Mouse (Mus musculus): Measurements from ENCODE around the gene Pdzd9. TPM values are rescaled to one million over a fixed set of nuclear protein-coding genes. Genes with fewer than 3 reads are reported as not detected.

Gene Pdzd9
- polyA plus RNA-seq, 1 experiment from 2014 or later, result 0.41 TPM

DNA sequence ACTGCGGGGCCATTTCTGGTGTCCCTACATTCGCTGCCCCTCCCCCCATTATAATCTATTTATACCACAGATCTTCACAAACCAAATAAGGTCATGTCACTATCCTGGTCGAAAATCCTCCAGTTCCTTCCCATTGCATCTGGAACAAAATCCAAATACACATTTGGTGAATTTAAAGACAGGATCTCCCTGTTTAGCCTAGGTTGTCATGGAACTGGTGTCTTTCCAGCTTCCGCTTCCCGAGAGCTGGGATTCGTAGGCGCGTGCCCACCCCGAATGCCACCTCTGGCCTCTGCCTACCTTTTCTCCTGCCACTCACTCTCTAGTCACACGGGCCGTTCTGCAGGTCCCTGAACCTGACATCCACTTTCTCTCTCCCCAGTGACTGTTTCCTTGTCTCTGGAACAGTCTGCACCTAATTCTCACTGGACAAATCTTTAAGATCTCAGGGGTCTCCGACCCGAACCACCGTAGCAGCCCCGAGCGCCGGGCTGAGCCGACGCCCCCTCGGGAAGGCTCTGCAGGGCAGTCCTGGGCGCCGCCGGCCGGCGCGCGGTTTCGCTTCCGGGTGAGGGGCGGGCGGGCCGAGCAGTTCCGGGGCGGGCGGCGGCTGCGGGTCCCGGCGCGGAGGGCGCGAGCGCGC lies 7.0 kb upstream of the Pdzd9 start, which contains the start of gene Mosmo:
Gene Mosmo (plus strand): TSS at position 618 of the 643 bp plus-strand sequence.
- H3K36me3 ChIP-seq (ENCODE audit: control insufficient read depth, insufficient read depth, low read length), result no peaks in the 10 kb centered on the region
- peaks cover 3% of the 10 kb centered on the region; the same call in 1 of the 2 replicates for H3K4me1 ChIP-seq (ENCODE audit: control insufficient read depth, insufficient read depth, low read length)
- ATAC-seq (ENCODE audit: insufficient number of reproducible peaks, low FRiP score, low TSS enrichment, low read depth), result peak; percentile 90
- H3K4me2 ChIP-seq (ENCODE audit: low read depth, severe bottlenecking), result peak within 1 kb of the TSS; percentile 78
- WGBS, result 1% methylated on average over 41 of the region's 44 CpGs
- 0 out of 2 replicates have a peak within 1 kb of the TSS, but pooled peaks have one; percentile 58 for H3K27ac ChIP-seq (replicated peaks; ENCODE audit: low read depth, low read length)
- H3K9ac ChIP-seq (ENCODE audit: low read length), result peak within 1 kb of the TSS; percentile 90
- H3K27me3 ChIP-seq (ENCODE audit: control insufficient read depth, insufficient read depth, low read length), result no peaks in the 10 kb centered on the region
- H3K9me3 ChIP-seq (ENCODE audit: control insufficient read depth, low read length), result no peaks in the 10 kb centered on the region
- H3K4me3 ChIP-seq (ENCODE audit: low read depth, low read length), result peak within 1 kb of the TSS; percentile 87
- peak; percentile 85 for DNase-seq (ENCODE audit: low spot score)

DNA sequence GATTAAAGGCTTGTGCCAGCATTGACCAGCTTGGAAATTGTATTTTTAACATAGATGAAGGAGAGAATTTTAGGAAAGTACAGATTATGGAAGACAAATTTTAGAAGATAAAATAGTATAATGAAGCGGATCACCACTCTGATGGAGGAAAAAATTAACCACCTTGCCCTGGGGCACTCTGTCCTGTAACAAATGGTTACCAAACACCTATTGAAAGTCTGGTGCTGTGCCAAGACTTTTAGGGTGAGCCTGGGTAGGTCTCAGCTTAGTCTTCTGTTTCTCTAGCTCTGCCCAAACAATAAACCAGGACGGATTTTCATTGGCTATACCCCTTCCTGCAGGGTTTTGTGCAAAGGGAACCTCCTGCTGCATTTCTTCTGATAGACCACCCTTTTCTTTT lies 1.1 kb upstream of the Pdzd9 start:
- no peaks in the 10 kb centered on the region for H3K36me3 ChIP-seq (ENCODE audit: control insufficient read depth, insufficient read depth, low read length)
- no peak for DNase-seq (ENCODE audit: low spot score)
- no peaks in the 10 kb centered on the region for H3K4me1 ChIP-seq (ENCODE audit: control insufficient read depth, insufficient read depth, low read length)
- H3K27me3 ChIP-seq (ENCODE audit: control insufficient read depth, insufficient read depth, low read length), result no peaks in the 10 kb centered on the region
- no peak overlapping the region for H3K9ac ChIP-seq (ENCODE audit: low read length)
- no peak for ATAC-seq (ENCODE audit: insufficient number of reproducible peaks, low FRiP score, low TSS enrichment, low read depth)
- 74% methylated on average over 2 of the region's 2 CpGs for WGBS
- H3K4me2 ChIP-seq (ENCODE audit: low read depth, severe bottlenecking), result no peak overlapping the region
- H3K9me3 ChIP-seq (ENCODE audit: control insufficient read depth, low read length), result no peaks in the 10 kb centered on the region
- H3K27ac ChIP-seq (replicated peaks; ENCODE audit: low read depth, low read length), result no peak overlapping the region
- H3K4me3 ChIP-seq (ENCODE audit: low read depth, low read length), result no peak overlapping the region

DNA sequence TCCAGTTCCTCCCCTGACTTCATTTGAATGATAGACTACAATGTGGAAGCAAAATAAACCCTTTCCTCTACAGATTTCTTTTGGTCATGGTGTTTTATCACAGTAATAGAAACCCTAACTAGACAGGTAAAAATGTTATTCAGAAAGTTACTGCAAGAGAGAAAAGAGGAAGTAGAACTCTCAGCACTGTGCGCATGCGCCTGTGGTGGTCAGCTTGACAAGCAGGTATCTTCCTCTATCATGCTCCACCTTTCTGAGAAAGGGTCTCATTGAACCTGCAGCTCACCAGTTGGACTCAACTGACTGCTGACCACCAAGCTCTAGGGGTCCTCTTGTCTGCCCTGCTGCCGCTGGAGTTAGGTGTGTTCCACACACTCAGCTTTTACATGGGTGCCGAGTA lies 8.1 kb downstream of the Pdzd9 start:
- Histone ChIP-seq H3K9me3 (ENCODE audit: control insufficient read depth, low read length) (no peaks in the 10 kb centered on the region), H3K4me3 (ENCODE audit: low read depth, low read length) (no peak overlapping the region), H3K9ac (ENCODE audit: low read length) (no peak overlapping the region), H3K4me2 (ENCODE audit: low read depth, severe bottlenecking) (no peak overlapping the region), H3K27me3 (ENCODE audit: control insufficient read depth, insufficient read depth, low read length) (no peaks in the 10 kb centered on the region), H3K27ac (replicated peaks; ENCODE audit: low read depth, low read length) (no peak overlapping the region), H3K4me1 (ENCODE audit: control insufficient read depth, insufficient read depth, low read length) (no peaks in the 10 kb centered on the region), H3K36me3 (ENCODE audit: control insufficient read depth, insufficient read depth, low read length) (peaks cover 10% of the 10 kb centered on the region)
- WGBS, result 95% methylated on average over 4 of the region's 4 CpGs
- no peak for ATAC-seq (ENCODE audit: insufficient number of reproducible peaks, low FRiP score, low TSS enrichment, low read depth)
- DNase-seq (ENCODE audit: low spot score), result no peak

DNA sequence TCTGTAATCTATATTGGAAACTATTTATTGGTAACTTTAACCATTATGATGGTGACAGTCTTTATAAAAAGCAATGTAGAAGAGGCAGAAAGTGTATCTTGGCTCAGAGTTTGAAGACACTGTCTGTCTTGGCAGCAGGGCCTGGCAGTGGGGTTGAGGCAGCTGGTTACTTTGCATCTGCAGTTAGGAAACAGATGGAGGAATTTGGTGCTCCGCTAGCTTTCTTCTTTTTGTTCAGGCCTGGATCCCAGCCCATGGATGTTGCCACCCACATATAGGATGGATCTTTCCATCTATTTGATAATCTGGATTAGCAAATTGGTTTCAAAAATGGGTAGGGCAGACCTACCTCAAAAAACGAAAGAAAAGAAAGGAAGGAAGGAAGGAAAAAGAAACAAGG lies 22.3 kb downstream of the Pdzd9 start:
- no peaks in the 10 kb centered on the region for H3K4me1 ChIP-seq (ENCODE audit: control insufficient read depth, insufficient read depth, low read length)
- no peaks in the 10 kb centered on the region for H3K27me3 ChIP-seq (ENCODE audit: control insufficient read depth, insufficient read depth, low read length)
- DNase-seq (ENCODE audit: low spot score) (no peak), ATAC-seq (ENCODE audit: insufficient number of reproducible peaks, low FRiP score, low TSS enrichment, low read depth) (no peak)
- H3K9me3 ChIP-seq (ENCODE audit: control insufficient read depth, low read length), result no peaks in the 10 kb centered on the region
- no peak overlapping the region for H3K27ac ChIP-seq (replicated peaks; ENCODE audit: low read depth, low read length)
- no peak overlapping the region for H3K4me3 ChIP-seq (ENCODE audit: low read depth, low read length)
- WGBS, result 89% methylated on average over 2 of the region's 2 CpGs
- H3K4me2 ChIP-seq (ENCODE audit: low read depth, severe bottlenecking), result no peak overlapping the region
- H3K36me3 ChIP-seq (ENCODE audit: control insufficient read depth, insufficient read depth, low read length), result peaks cover 13% of the 10 kb centered on the region; the same call in 1 of the 2 replicates
- no peak overlapping the region for H3K9ac ChIP-seq (ENCODE audit: low read length)

DNA sequence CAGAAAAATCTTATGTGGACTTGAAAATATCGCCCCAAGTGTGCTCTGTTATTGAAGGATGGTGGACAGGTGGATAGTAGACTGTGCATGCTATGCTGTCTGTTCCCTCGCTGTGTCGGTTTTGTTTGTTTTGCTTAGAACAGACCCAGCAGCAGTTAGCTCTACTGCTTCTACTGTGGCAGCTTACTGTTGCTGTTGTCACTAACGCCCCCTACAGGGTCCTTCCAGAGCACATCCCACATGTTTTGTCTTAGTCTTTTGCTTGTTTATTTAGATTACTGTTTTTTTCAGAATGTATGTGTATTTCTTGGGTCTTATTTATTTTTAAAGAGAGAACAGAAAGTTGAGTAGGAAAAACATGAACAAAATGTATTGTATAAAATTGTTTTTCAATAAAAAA lies 26.9 kb downstream of the Pdzd9 start:
- no peaks in the 10 kb centered on the region for H3K27me3 ChIP-seq (ENCODE audit: control insufficient read depth, insufficient read depth, low read length)
- H3K27ac ChIP-seq (replicated peaks; ENCODE audit: low read depth, low read length), result no peak overlapping the region
- H3K4me1 ChIP-seq (ENCODE audit: control insufficient read depth, insufficient read depth, low read length), result no peaks in the 10 kb centered on the region
- DNase-seq (ENCODE audit: low spot score) (no peak), ATAC-seq (ENCODE audit: insufficient number of reproducible peaks, low FRiP score, low TSS enrichment, low read depth) (no peak)
- no peak overlapping the region for H3K4me3 ChIP-seq (ENCODE audit: low read depth, low read length)
- H3K9me3 ChIP-seq (ENCODE audit: control insufficient read depth, low read length), result no peaks in the 10 kb centered on the region
- no peak overlapping the region for H3K4me2 ChIP-seq (ENCODE audit: low read depth, severe bottlenecking)
- H3K9ac ChIP-seq (ENCODE audit: low read length), result no peak overlapping the region
- H3K36me3 ChIP-seq (ENCODE audit: control insufficient read depth, insufficient read depth, low read length), result peaks cover 17% of the 10 kb centered on the region; the same call in 1 of the 2 replicates
- WGBS, result 76% methylated on average over 4 of the region's 4 CpGs

DNA sequence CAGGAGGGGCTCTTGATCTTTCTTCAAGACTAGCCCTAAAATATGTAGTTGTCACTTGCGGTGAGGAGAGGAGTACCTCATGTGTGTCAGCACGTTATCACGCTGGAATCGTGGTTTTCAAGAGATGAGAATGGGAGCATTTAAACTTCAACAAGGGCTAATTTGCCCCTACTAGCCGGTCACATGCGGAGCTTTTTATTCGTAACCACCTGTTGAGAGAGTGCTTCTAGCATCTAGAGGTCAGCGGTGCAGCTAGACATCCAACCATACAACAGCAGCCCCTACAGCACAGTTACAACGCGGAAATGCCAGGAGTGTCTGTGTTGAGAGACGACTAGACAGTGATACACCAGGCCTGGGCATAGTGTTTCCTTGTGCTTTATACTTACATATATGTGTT lies 34.3 kb downstream of the Pdzd9 start:
- DNase-seq (ENCODE audit: low spot score), result no peak
- Histone ChIP-seq H3K27me3 (ENCODE audit: control insufficient read depth, insufficient read depth, low read length) (no peaks in the 10 kb centered on the region), H3K4me2 (ENCODE audit: low read depth, severe bottlenecking) (peak overlapping the region; percentile 79), H3K36me3 (ENCODE audit: control insufficient read depth, insufficient read depth, low read length) (peaks cover 5% of the 10 kb centered on the region; the same call in 1 of the 2 replicates), H3K9ac (ENCODE audit: low read length) (peak overlapping the region; percentile 92), H3K9me3 (ENCODE audit: control insufficient read depth, low read length) (no peaks in the 10 kb centered on the region), H3K27ac (replicated peaks; ENCODE audit: low read depth, low read length) (no peak overlapping the region), H3K4me3 (ENCODE audit: low read depth, low read length) (peak overlapping the region; percentile 94), H3K4me1 (ENCODE audit: control insufficient read depth, insufficient read depth, low read length) (no peaks in the 10 kb centered on the region; the same call in 1 of the 2 replicates)
- no peak for ATAC-seq (ENCODE audit: insufficient number of reproducible peaks, low FRiP score, low TSS enrichment, low read depth)
- 2% methylated on average over 11 of the region's 11 CpGs for WGBS

DNA sequence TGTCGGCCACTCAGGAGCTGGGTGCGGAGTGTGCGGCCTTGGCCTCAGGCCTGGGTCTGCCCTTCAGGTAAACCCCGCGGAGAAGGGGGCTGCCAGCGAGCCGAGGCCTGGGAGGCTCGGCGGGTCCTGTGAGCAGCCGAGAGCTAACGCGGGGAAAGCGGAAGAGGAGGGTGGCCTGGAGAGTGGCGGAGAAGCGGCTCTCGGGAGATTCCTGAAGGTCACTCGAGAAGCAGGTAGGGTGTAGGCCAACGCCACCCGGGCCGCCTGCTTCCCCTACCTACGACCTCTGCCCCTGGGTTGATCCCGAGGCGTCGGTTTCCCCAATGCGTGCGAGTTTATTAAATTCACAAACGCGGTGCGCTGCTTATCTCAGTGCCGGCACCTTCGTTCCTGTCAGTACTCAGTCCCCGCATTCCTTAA lies 34.8 kb downstream of the Pdzd9 start:
- WGBS, result under 1% methylated on average over 32 of the region's 32 CpGs
- Histone ChIP-seq H3K4me2 (ENCODE audit: low read depth, severe bottlenecking) (peak overlapping the region; percentile 79), H3K27me3 (ENCODE audit: control insufficient read depth, insufficient read depth, low read length) (no peaks in the 10 kb centered on the region), H3K9ac (ENCODE audit: low read length) (peak overlapping the region; percentile 92), H3K4me3 (ENCODE audit: low read depth, low read length) (peak overlapping the region; percentile 94), H3K36me3 (ENCODE audit: control insufficient read depth, insufficient read depth, low read length) (peaks cover 4% of the 10 kb centered on the region; the same call in 1 of the 2 replicates), H3K4me1 (ENCODE audit: control insufficient read depth, insufficient read depth, low read length) (no peaks in the 10 kb centered on the region; the same call in 1 of the 2 replicates), H3K27ac (replicated peaks; ENCODE audit: low read depth, low read length) (peak overlapping the region; percentile 85; the same call in 1 of the 2 replicates), H3K9me3 (ENCODE audit: control insufficient read depth, low read length) (no peaks in the 10 kb centered on the region)
- ATAC-seq (ENCODE audit: insufficient number of reproducible peaks, low FRiP score, low TSS enrichment, low read depth), result peak; percentile 80
- DNase-seq (ENCODE audit: low spot score), result no peak

DNA sequence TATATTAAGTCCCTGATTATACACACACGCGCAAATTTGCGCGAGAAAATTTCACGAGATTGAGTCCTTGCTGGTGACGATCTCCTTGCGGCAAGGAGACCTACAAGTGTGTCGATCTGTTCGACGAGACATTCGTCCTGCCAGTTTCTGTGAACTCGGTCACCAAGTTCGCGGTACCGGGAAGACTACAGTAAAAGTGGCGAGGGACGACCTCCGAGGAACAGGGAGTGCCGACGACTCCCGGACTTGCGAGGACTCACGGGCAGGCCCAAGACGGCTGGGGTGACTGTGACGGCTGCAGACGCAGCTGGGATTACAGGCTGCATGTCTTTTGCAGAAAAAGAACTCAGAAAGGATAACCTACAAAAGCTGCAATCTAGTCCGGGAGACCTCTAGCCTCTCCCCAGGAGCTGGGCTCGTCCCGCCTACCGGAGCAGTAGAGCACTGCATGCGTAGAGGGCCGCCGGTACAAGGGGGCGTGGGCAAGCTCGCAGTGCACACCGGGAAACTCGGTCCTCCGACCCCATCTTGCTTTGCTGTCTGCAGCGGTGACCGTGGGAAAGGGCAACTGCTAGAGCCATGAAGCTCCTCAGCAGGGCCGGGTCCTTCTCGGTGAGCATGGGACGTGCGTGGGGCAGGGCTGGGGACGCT lies 35.3 kb downstream of the Pdzd9 start, which contains the start of gene Uqcrc2:
Gene Uqcrc2 (plus strand): TSS at position 466 of the 651 bp plus-strand sequence.
- Histone ChIP-seq H3K27me3 (ENCODE audit: control insufficient read depth, insufficient read depth, low read length) (no peaks in the 10 kb centered on the region), H3K9me3 (ENCODE audit: control insufficient read depth, low read length) (no peaks in the 10 kb centered on the region), H3K4me1 (ENCODE audit: control insufficient read depth, insufficient read depth, low read length) (no peaks in the 10 kb centered on the region; the same call in 1 of the 2 replicates), H3K4me3 (ENCODE audit: low read depth, low read length) (peak within 1 kb of the TSS; percentile 94), H3K36me3 (ENCODE audit: control insufficient read depth, insufficient read depth, low read length) (no peaks in the 10 kb centered on the region), H3K4me2 (ENCODE audit: low read depth, severe bottlenecking) (peak within 1 kb of the TSS; percentile 79), H3K27ac (replicated peaks; ENCODE audit: low read depth, low read length) (peak within 1 kb of the TSS; percentile 85), H3K9ac (ENCODE audit: low read length) (peak within 1 kb of the TSS; percentile 92)
- ATAC-seq (ENCODE audit: insufficient number of reproducible peaks, low FRiP score, low TSS enrichment, low read depth), result peak; percentile 99
- DNase-seq (ENCODE audit: low spot score), result peak; percentile 93
- WGBS, result under 1% methylated on average over 45 of the region's 45 CpGs
